Mouse (Mus musculus): ENCODE measurements around the gene Cdkl5.

Cdkl5 gene

GRCm38 (mm10) chrX:160994543-160995121, at the start of gene Cdkl5:
Cdkl5 (minus strand) TSS chrX:160994704.
- 5% methylated on average over 53 of the region's 53 CpGs for WGBS

GRCm38 (mm10) chrX:161033235-161033803, 38.8 kb upstream of the Cdkl5 start:
- 32% methylated on average over 3 of the region's 3 CpGs for WGBS

GRCm38 (mm10) chrX:161032423-161032822, 37.9 kb upstream of the Cdkl5 start:
- WGBS: 49% methylated on average over 2 of the region's 2 CpGs

- WGBS: 44% methylated on average over 2 of the region's 2 CpGs
Observed at GRCm38 (mm10) chrX:161024475-161024874, 30.0 kb upstream of the Cdkl5 start.

- 75% methylated on average over 7 of the region's 7 CpGs for WGBS
Observed at GRCm38 (mm10) chrX:161021548-161021947, 27.0 kb upstream of the Cdkl5 start.

GRCm38 (mm10) chrX:161018179-161018578, 23.7 kb upstream of the Cdkl5 start:
- 45% methylated on average over 1 of the region's 1 CpGs for WGBS

GRCm38 (mm10) chrX:161006272-161006671, 11.8 kb upstream of the Cdkl5 start:
- 43% methylated on average over 1 of the region's 1 CpGs for WGBS

- 21% methylated on average over 5 of the region's 5 CpGs for WGBS
Observed at GRCm38 (mm10) chrX:160996051-160996450, 1.5 kb upstream of the Cdkl5 start.

GRCm38 (mm10) chrX:160995131-160995667, 695 bp upstream of the Cdkl5 start:
- 5% methylated on average over 31 of the region's 31 CpGs for WGBS

- WGBS: 7% methylated on average over 39 of the region's 39 CpGs
Observed at GRCm38 (mm10) chrX:160993749-160994539, 560 bp downstream of the Cdkl5 start.

GRCm38 (mm10) chrX:160992703-160993102, 1.8 kb downstream of the Cdkl5 start:
- 17% methylated on average over 2 of the region's 2 CpGs for WGBS

- 48% methylated on average over 4 of the region's 4 CpGs for WGBS
Observed at GRCm38 (mm10) chrX:160990276-160990675, 4.2 kb downstream of the Cdkl5 start.

- 17% methylated on average over 1 of the region's 1 CpGs for WGBS
Observed at GRCm38 (mm10) chrX:160977919-160978318, 16.6 kb downstream of the Cdkl5 start.

- WGBS: 80% methylated on average over 6 of the region's 6 CpGs
Observed at GRCm38 (mm10) chrX:160971991-160972545, 22.4 kb downstream of the Cdkl5 start.

- WGBS: 24% methylated on average over 5 of the region's 5 CpGs
Observed at GRCm38 (mm10) chrX:160958593-160959131, 35.8 kb downstream of the Cdkl5 start.

- WGBS: 61% methylated on average over 2 of the region's 2 CpGs
Observed at GRCm38 (mm10) chrX:160949583-160949982, 44.9 kb downstream of the Cdkl5 start.

- WGBS: 63% methylated on average over 4 of the region's 4 CpGs
Observed at GRCm38 (mm10) chrX:160944722-160945121, 49.8 kb downstream of the Cdkl5 start.

- WGBS: 38% methylated on average over 1 of the region's 1 CpGs
Observed at GRCm38 (mm10) chrX:160935541-160935940, 59.0 kb downstream of the Cdkl5 start.

GRCm38 (mm10) chrX:160928870-160929269, 65.6 kb downstream of the Cdkl5 start:
- WGBS: 90% methylated on average over 1 of the region's 1 CpGs

- 95% methylated on average over 3 of the region's 3 CpGs for WGBS
Observed at GRCm38 (mm10) chrX:160919022-160919637, 75.4 kb downstream of the Cdkl5 start.

- 55% methylated on average over 4 of the region's 4 CpGs for WGBS
Observed at GRCm38 (mm10) chrX:160906952-160907351, 87.6 kb downstream of the Cdkl5 start, which contains the start of gene Gja6. Gja6 (minus strand) TSS chrX:160907052.
